Mouse (Mus musculus): ENCODE results near the gene Nuf2. TPM values are rescaled to one million over a fixed set of nuclear protein-coding genes. Genes with fewer than 3 reads are reported as not detected.

Nuf2 gene
- polyA plus RNA-seq (2015; fragmentation: Nextera tagmentation; extraction: Ambion mirVana) = 16.3 and 17.9 TPM in 2 replicates

GRCm38 (mm10) chr1:169530876-169531701 is at the start of gene Nuf2:
Nuf2 (minus strand) TSS chr1:169531464.

Other genes starting within 250 kb of the Nuf2 start
- gene Rgs5, start 124.0 kb upstream of the Nuf2 start, polyA plus RNA-seq (2015; fragmentation: Nextera tagmentation; extraction: Ambion mirVana) = 10.5 and 13.2 TPM in 2 replicates
- 56.0 and 96.1 TPM in 2 replicates for gene Rgs4, start 216.2 kb upstream of the Nuf2 start, polyA plus RNA-seq (2015; fragmentation: Nextera tagmentation; extraction: Ambion mirVana)

Measured in adrenal gland, postnatal 0 days (tissue).